Mouse (Mus musculus) lung, embryonic 16.5 days (tissue): ENCODE results near the gene Macrod1. TPM values are rescaled to one million over a fixed set of nuclear protein-coding genes. Genes with fewer than 3 reads are reported as not detected.
"Not testable (repeated sequence)": the region's sequence is repeated elsewhere in the genome, so short reads cannot be mapped to it uniquely, and the experiment has no call there.

Experiments
- ATAC-seq: fragments of 200-750 bp; cut with Nextera tagmentation; 2 replicates; pipeline ENCODE4 v1.8.0; 2017; ENCODE audit warnings: low read depth, mild to moderate bottlenecking, moderate library complexity
- H3K27ac ChIP-seq: fragments of 300-500 bp; sonication (generic); 2 replicates; pipeline ENCODE4 v1.5.1; 2014; ENCODE audit warnings: mild to moderate bottlenecking, control low read depth, low read length
- H3K27me3 ChIP-seq: fragments of 300-500 bp; sonication (generic); 2 replicates; pipeline ENCODE4 v1.6.1; 2014; ENCODE audit warnings: low read depth, low read length, mixed read lengths; ENCODE audit not compliant: control insufficient read depth, insufficient read depth
- H3K36me3 ChIP-seq: fragments of 300-500 bp; sonication (generic); 2 replicates; pipeline ENCODE4 v1.6.1; 2014; ENCODE audit warnings: low read length; ENCODE audit not compliant: control insufficient read depth, insufficient read depth
- H3K4me1 ChIP-seq: fragments of 300-500 bp; sonication (generic); replicated peaks from 2 replicates; pipeline ENCODE4 v1.6.1; 2014; ENCODE audit warnings: low read length, mixed read lengths; ENCODE audit not compliant: control insufficient read depth, insufficient read depth
- H3K4me2 ChIP-seq: fragments of 300-500 bp; sonication (generic); 2 replicates; pipeline ENCODE4 v1.6.1; 2014; ENCODE audit warnings: low read depth, low read length, control low read depth
- H3K4me3 ChIP-seq: fragments of 300-500 bp; sonication (generic); 2 replicates; pipeline ENCODE4 v1.5.1; 2014; ENCODE audit warnings: mild to moderate bottlenecking, low read length, control low read depth
- H3K9ac ChIP-seq: fragments of 300-500 bp; sonication (generic); 2 replicates; pipeline ENCODE4 v1.6.1; 2014; ENCODE audit warnings: low read length, control low read depth
- H3K9me3 ChIP-seq: fragments of 300-500 bp; sonication (generic); 2 replicates; pipeline ENCODE4 v1.6.1; 2016; ENCODE audit warnings: low read length; ENCODE audit not compliant: control insufficient read depth
- WGBS: fragments of 180-500 bp; shearing (Covaris S2); extraction: QIAGEN DNeasy Blood & Tissue Kit; methylation state at CpG from one replicate; pipeline ENCODE4 v1.1.7; 2014; 5-methylcytosine and 5-hydroxymethylcytosine counted together
- polyA plus RNA-seq: library from polyadenylated mRNA; unstranded; fragments of >200 nt; fragmentation: Nextera tagmentation; extraction: Ambion mirVana; gene quantifications from 2 replicates; pipeline ENCODE4 v1.2.1, GENCODE M21; 2015

Macrod1 gene
- polyA plus RNA-seq, 1 experiment from 2014 or later, result 15.3 TPM

GRCm38 (mm10) chr19:7073997-7074781, 17.6 kb downstream of the Macrod1 start:
- Histone ChIP-seq H3K36me3 (no peaks in the 10 kb centered on the region), H3K4me1 (peaks cover 12% of the 10 kb centered on the region), H3K4me3 (no peak overlapping the region), H3K27ac (no peak overlapping the region), H3K27me3 (no peaks in the 10 kb centered on the region), H3K9ac (no peak overlapping the region), H3K4me2 (no peak overlapping the region), H3K9me3 (no peaks in the 10 kb centered on the region)
- no peak for ATAC-seq
- WGBS, result 54% methylated on average over 12 of the region's 12 CpGs

DNA sequence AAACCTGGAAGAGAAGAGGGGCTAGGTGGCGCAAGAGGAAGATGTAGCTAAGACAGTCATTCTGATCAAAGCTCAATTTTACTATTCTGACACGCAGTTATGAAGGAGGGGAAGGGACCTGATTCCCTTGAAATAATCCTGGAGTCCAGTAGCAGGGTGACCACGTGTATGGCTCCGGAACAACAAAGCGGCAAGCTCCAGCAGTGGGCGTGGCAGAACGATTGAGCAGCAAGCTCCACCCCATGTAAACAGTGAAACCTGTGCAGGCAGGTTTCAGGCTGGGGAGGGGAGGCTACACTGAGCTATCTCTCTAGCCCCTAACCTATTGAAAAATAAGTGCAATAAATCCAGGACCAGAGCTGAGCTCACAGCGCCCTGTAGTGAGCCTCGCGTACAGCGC, 18.7 kb downstream of the Macrod1 start:
- H3K27ac ChIP-seq, ATAC-seq, H3K4me3 ChIP-seq, H3K9me3 ChIP-seq, H3K36me3 ChIP-seq, H3K27me3 ChIP-seq, H3K9ac ChIP-seq, H3K4me1 ChIP-seq, H3K4me2 ChIP-seq: not testable (repeated sequence)
- 77% methylated on average over 11 of the region's 11 CpGs for WGBS

GRCm38 (mm10) chr19:7077666-7078065, 21.1 kb downstream of the Macrod1 start:
- H3K4me3 ChIP-seq, result no peak overlapping the region
- no peaks in the 10 kb centered on the region for H3K27me3 ChIP-seq
- H3K27ac ChIP-seq, result no peak overlapping the region
- WGBS, result 50% methylated on average over 9 of the region's 9 CpGs
- H3K9me3 ChIP-seq, result no peaks in the 10 kb centered on the region
- H3K4me1 ChIP-seq, result no peaks in the 10 kb centered on the region
- no peak overlapping the region for H3K4me2 ChIP-seq
- no peaks in the 10 kb centered on the region for H3K36me3 ChIP-seq
- no peak for ATAC-seq
- H3K9ac ChIP-seq, result no peak overlapping the region

- 83% methylated on average over 7 of the region's 7 CpGs for WGBS
- Histone ChIP-seq H3K9me3 (no peaks in the 10 kb centered on the region), H3K36me3 (no peaks in the 10 kb centered on the region), H3K9ac (no peak overlapping the region), H3K4me3 (no peak overlapping the region), H3K4me2 (no peak overlapping the region), H3K27me3 (no peaks in the 10 kb centered on the region), H3K27ac (no peak overlapping the region), H3K4me1 (no peaks in the 10 kb centered on the region)
- no peak for ATAC-seq
These were observed 21.7 kb downstream of the Macrod1 start for GRCm38 (mm10) chr19:7078271-7078670.

DNA sequence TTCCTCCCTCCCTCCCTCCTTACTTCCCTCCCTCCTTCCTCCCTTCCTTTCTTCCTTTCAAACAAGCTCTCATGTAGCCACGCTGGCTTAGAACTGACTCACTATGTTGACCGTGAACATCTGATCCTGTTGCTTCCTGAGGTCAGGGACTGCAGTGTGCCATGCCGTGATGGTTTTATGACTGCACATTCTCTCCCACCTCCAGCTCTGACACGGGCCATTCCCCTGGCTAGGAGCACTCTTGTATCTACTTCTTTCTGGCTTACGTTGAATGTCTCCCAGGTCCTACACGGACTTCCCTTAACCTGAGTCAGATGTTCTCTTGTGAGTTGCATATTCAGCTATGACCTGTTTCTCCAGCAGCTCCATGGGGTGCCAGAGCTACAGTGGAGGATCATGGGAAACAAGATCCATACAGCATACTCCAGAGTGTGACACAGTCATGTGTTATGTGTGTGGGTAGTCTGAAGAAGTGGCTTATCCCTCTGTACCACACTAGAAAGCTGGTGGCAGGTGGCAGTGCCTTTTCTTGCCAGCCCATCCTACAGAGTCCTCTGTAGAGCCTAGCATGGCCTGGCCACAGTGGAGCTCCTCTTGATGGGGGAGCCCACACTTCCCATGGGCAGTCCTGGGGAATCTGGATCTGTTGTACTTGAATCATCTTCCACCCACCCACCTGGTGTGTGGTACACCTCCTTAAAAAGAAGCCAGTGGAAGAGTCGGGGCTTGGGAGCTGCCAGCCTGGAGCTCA, 25.1 kb downstream of the Macrod1 start:
- ATAC-seq, result no peak
- no peak overlapping the region for H3K4me2 ChIP-seq
- H3K9ac ChIP-seq, result no peak overlapping the region
- H3K4me3 ChIP-seq, result no peak overlapping the region
- no peaks in the 10 kb centered on the region for H3K9me3 ChIP-seq
- no peaks in the 10 kb centered on the region for H3K4me1 ChIP-seq
- no peaks in the 10 kb centered on the region for H3K27me3 ChIP-seq
- H3K27ac ChIP-seq, result no peak overlapping the region
- H3K36me3 ChIP-seq, result no peaks in the 10 kb centered on the region
- 67% methylated on average over 7 of the region's 7 CpGs for WGBS

DNA sequence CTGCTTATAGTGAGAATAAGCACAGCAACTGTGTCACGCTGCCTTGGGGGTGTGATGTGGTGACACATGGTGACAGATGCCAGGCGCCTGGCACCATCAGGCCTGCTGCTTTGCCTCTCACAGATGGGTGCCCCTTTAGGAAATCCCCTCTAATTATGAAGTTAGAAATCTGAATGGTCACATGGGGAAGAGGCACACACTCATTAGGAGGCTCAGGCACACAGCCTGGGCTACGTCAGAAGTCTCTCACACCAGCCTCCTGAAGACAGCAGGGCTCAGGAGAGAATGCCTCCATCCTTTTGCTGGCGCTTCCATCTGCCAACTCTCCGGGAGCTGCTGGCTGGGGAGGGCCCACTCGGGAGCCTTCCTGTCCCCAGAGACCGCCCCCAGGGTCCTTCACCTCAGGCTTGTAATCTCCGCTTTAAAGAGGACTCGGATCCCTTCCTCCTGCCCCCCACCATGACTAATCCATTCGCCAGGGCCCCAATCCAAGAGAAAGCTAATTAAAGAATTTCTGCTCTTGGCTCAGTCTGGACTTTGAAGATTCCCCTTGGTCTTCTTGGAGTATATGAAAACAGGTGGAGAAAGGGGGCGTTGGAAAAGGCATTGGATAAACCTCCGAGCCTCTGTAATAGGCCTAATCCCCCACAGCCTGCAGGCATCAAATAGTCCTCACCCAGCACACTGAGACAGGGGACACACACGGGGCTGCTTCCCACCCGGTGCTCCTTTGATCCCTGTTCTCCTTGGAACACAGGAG, 26.6 kb downstream of the Macrod1 start:
- Histone ChIP-seq H3K27me3 (no peaks in the 10 kb centered on the region), H3K27ac (no peak overlapping the region), H3K4me2 (no peak overlapping the region), H3K36me3 (no peaks in the 10 kb centered on the region), H3K9me3 (no peaks in the 10 kb centered on the region), H3K9ac (no peak overlapping the region), H3K4me3 (no peak overlapping the region), H3K4me1 (no peaks in the 10 kb centered on the region)
- no peak for ATAC-seq
- 48% methylated on average over 14 of the region's 14 CpGs for WGBS

GRCm38 (mm10) chr19:7084734-7085133, 28.1 kb downstream of the Macrod1 start:
- H3K9me3 ChIP-seq, result no peaks in the 10 kb centered on the region
- H3K4me3 ChIP-seq, result no peak overlapping the region
- H3K4me1 ChIP-seq, result no peaks in the 10 kb centered on the region

GRCm38 (mm10) chr19:7088558-7088957, 31.9 kb downstream of the Macrod1 start:
- Histone ChIP-seq H3K4me2 (no peak overlapping the region), H3K36me3 (no peaks in the 10 kb centered on the region), H3K9me3 (no peaks in the 10 kb centered on the region), H3K27me3 (no peaks in the 10 kb centered on the region), H3K9ac (no peak overlapping the region), H3K4me1 (peaks cover 3% of the 10 kb centered on the region; the same call in 1 of the 2 replicates), H3K4me3 (no peak overlapping the region), H3K27ac (no peak overlapping the region)
- whole genome bisulfite sequencing, result 30% methylated on average over 9 of the region's 9 CpGs
- no peak for ATAC-seq

More at GRCm38 (mm10) chr19:7084734-7085133, 28.1 kb downstream of the Macrod1 start:
- 42% methylated on average over 15 of the region's 15 CpGs for WGBS
- ATAC-seq, result no peak
- no peak overlapping the region for H3K9ac ChIP-seq
- H3K27me3 ChIP-seq, result no peaks in the 10 kb centered on the region
- H3K4me2 ChIP-seq, result no peak overlapping the region
- no peak overlapping the region for H3K27ac ChIP-seq
- no peaks in the 10 kb centered on the region for H3K36me3 ChIP-seq

DNA sequence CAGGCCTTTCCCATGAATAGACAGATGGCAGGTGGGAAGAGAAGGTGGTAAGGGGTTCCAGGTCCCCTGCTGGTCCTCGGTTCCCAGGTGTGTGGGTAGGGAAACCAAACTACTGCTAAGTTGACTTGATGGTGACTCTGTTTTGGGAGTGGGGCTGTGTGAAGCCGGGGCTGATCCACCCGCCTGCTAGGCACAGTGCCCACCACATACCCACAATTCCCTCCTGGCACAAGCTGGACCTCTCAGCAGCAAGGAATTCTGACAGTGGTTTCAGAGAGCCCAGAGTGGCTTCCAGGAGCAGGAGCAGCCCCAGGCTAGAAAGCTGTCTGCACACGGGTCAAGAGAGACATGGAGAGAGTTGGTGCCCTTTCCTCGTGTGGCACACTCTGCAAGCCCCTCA, 32.4 kb downstream of the Macrod1 start:
- no peaks in the 10 kb centered on the region for H3K9me3 ChIP-seq
- H3K9ac ChIP-seq, result no peak overlapping the region
- H3K27ac ChIP-seq, result no peak overlapping the region
- H3K4me3 ChIP-seq, result no peak overlapping the region
- no peak for ATAC-seq
- 66% methylated on average over 5 of the region's 5 CpGs for WGBS
- H3K36me3 ChIP-seq, result no peaks in the 10 kb centered on the region
- no peaks in the 10 kb centered on the region for H3K27me3 ChIP-seq
- no peak overlapping the region for H3K4me2 ChIP-seq
- H3K4me1 ChIP-seq, result peaks cover 3% of the 10 kb centered on the region; the same call in 1 of the 2 replicates
